Mouse (Mus musculus) liver, embryonic 11.5 days (tissue): Measurements from ENCODE around the gene Ube4a. TPM values are rescaled to one million over a fixed set of nuclear protein-coding genes. Genes with fewer than 3 reads are reported as not detected.
A peak's percentile ranks its signal among the peaks of the same experiment; 100 is the strongest.

Experiments
- ATAC-seq: fragments of 200-750 bp; cut with Nextera tagmentation; replicated peaks from 2 replicates; pipeline ENCODE4 v1.8.0; 2017; ENCODE audit warnings: moderate number of reproducible peaks, mild to moderate bottlenecking, moderate TSS enrichment, moderate library complexity; ENCODE audit not compliant: low FRiP score
- DNase-seq: peaks from one replicate; pipeline ENCODE4 v3.0.0-alpha.2; 2017; ENCODE audit warnings: low spot score
- H3K27ac ChIP-seq: fragments of 300-500 bp; sonication (generic); 2 replicates; pipeline ENCODE4 v1.5.1; 2014; ENCODE audit warnings: mild to moderate bottlenecking, low read depth, low read length, control low read depth
- H3K27me3 ChIP-seq: fragments of 300-500 bp; sonication (generic); replicated peaks from 2 replicates; pipeline ENCODE4 v1.6.1; 2014; ENCODE audit warnings: low read length, mixed read lengths; ENCODE audit not compliant: control insufficient read depth, insufficient read depth
- H3K36me3 ChIP-seq: fragments of 300-500 bp; sonication (generic); 2 replicates; pipeline ENCODE4 v1.6.1; 2014; ENCODE audit warnings: mild to moderate bottlenecking, low read length, moderate library complexity, mixed read lengths; ENCODE audit not compliant: control insufficient read depth, insufficient read depth
- H3K4me1 ChIP-seq: fragments of 300-500 bp; sonication (generic); replicated peaks from 2 replicates; pipeline ENCODE4 v1.6.1; 2014; ENCODE audit warnings: low read length, mixed read lengths; ENCODE audit not compliant: control insufficient read depth, insufficient read depth
- H3K4me2 ChIP-seq: fragments of 300-500 bp; sonication (generic); 2 replicates; pipeline ENCODE4 v1.6.1; 2014; ENCODE audit warnings: mild to moderate bottlenecking, control low read depth, moderate library complexity
- H3K4me3 ChIP-seq: fragments of 300-500 bp; sonication (generic); 2 replicates; pipeline ENCODE4 v1.5.1; 2014; ENCODE audit warnings: low read depth, low read length, control low read depth
- H3K9ac ChIP-seq: fragments of 300-500 bp; sonication (generic); 2 replicates; pipeline ENCODE4 v1.6.1; 2014; ENCODE audit warnings: low read depth, low read length, control low read depth
- H3K9me3 ChIP-seq: fragments of 300-500 bp; sonication (generic); 2 replicates; pipeline ENCODE4 v1.6.1; 2016; ENCODE audit warnings: low read length, inconsistent platforms, mixed read lengths; ENCODE audit not compliant: control insufficient read depth
- WGBS: fragments of 180-500 bp; shearing (Covaris S2); extraction: QIAGEN DNeasy Blood & Tissue Kit; methylation state at CpG from one replicate; pipeline ENCODE4 v1.1.7; 2014; 5-methylcytosine and 5-hydroxymethylcytosine counted together
- polyA plus RNA-seq: library from polyadenylated mRNA; unstranded; fragments of >200 nt; fragmentation: Nextera tagmentation; extraction: Ambion mirVana; gene quantifications from 2 replicates; pipeline ENCODE4 v1.2.1, GENCODE M21; 2014

The Ube4a gene
- polyA plus RNA-seq, 1 experiment from 2014 or later, result 19.5 TPM

DNA sequence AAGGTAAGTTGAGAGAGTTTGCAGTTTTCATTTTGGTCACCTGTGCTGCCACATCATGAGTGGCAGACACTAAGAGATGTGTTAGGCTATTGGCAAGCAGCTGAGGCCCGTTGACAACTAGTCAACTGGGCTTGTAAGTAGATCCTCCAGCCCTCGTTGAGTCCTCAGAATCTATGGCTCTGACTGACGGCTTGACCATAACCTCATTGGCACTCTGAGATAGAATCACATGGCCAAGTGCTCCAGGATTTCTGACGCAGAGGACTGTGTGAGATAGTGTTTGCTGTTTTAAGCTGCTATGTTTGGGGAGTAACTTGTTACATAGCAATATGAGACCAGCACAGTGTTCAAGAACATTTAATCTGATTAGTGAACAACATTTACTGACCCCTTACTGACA lies 23.6 kb downstream of the Ube4a start:
- no peak for DNase-seq
- no peaks in the 10 kb centered on the region for H3K4me1 ChIP-seq
- H3K9me3 ChIP-seq, result no peaks in the 10 kb centered on the region
- H3K9ac ChIP-seq, result no peak overlapping the region
- no peaks in the 10 kb centered on the region for H3K27me3 ChIP-seq
- ATAC-seq, result no peak
- no peak overlapping the region for H3K4me2 ChIP-seq
- no peak overlapping the region for H3K27ac ChIP-seq
- no peak overlapping the region for H3K4me3 ChIP-seq
- peaks cover 15% of the 10 kb centered on the region; the same call in 1 of the 2 replicates for H3K36me3 ChIP-seq
- WGBS, result 90% methylated on average over 4 of the region's 4 CpGs

DNA sequence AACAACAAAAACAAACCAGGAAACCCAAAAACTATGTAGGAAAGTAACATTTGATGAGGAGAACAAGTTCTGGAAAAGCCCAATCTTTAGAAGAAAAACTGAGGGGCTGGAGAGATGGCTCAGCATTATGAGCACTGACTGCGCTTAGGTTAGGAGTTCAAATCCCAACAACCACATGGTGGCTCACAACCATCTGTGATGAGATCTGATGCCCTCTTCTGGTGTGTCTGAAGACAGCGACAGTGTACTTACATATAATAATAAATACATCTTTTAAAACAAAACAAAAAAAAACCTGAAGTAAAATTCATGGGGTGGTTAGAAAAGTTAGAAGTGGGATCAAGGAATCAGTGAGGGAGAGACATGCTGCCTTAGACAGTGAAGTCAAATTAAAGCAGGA lies 43.9 kb downstream of the Ube4a start:
- Histone ChIP-seq H3K27me3 (no peaks in the 10 kb centered on the region), H3K36me3 (no peaks in the 10 kb centered on the region), H3K27ac (peak overlapping the region; percentile 79), H3K4me2 (peak overlapping the region; percentile 73), H3K9me3 (no peaks in the 10 kb centered on the region), H3K4me1 (no peaks in the 10 kb centered on the region), H3K9ac (peak overlapping the region; percentile 84), H3K4me3 (peak overlapping the region; percentile 92)
- DNase-seq (no peak), ATAC-seq (no peak)
- 68% methylated on average over 2 of the region's 2 CpGs for WGBS

DNA sequence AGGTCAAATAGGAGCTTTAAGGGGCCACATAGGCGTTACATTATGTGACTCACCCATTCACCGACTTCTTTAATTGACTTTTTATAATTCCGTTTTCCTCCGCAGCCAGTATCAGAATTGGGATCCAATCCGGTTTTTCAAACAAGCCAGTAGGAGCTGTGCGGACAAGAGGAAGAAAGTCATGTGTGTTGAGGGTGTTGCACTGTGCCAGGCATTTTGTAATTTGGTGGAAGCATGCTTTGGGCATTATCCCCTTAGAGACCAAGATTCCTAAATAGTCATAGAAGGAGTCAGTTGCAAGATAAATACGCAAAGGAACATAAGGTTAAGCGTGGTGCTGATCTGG lies 44.3 kb downstream of the Ube4a start:
- Histone ChIP-seq H3K27ac (peak overlapping the region; percentile 79), H3K4me1 (no peaks in the 10 kb centered on the region), H3K4me3 (peak overlapping the region; percentile 92), H3K27me3 (no peaks in the 10 kb centered on the region), H3K36me3 (no peaks in the 10 kb centered on the region), H3K9ac (peak overlapping the region; percentile 84), H3K9me3 (no peaks in the 10 kb centered on the region), H3K4me2 (peak overlapping the region; percentile 73)
- 2% methylated on average over 8 of the region's 8 CpGs for WGBS
- DNase-seq (no peak), ATAC-seq (peak; percentile 81)

DNA sequence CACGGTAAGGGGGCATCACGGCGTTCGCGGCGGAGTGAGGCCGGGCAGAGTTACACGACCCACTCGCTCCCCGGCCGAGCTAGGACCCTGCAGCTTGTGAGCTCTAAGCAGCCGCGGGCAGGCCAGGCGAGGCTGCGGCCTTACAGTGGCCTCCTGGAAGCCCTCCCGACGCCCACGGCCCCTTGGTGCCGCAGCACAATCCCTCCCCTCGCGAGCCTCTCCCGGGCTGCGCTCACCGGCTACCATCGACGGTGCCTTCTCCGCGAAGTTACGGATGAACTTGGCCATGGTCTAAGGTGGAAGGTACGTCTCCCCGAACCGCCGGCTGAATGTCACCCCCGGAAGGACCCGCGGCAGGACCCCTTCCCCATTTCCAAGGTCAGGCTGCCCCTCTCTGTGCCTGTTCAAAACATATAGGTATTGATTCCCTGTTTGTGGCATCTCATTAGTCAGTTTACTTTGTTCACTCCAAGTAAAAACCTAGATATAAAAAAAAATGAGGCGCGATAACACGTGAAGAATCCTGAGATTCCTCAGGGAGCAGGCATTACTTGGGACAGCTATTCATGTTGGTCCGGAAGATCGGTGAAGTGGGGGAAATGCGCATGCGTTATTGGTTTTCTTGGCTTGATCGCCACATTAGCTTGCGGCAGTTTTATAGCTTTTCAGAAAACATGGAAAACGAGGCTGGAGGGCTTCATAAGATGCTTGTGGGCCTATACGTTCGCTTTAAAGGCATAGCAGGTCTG lies 44.9 kb downstream of the Ube4a start, which contains the start of gene Atp5l:
Atp5l (minus strand) TSS at position 369 of the 749 bp plus-strand sequence.
- peak; percentile 86 for DNase-seq
- under 1% methylated on average over 48 of the region's 48 CpGs for WGBS
- Histone ChIP-seq H3K4me1 (no peaks in the 10 kb centered on the region), H3K4me3 (peak within 1 kb of the TSS; percentile 92), H3K27ac (peak within 1 kb of the TSS; percentile 79), H3K4me2 (peak within 1 kb of the TSS; percentile 73), H3K27me3 (no peaks in the 10 kb centered on the region), H3K36me3 (peaks cover 2% of the 10 kb centered on the region; the same call in 1 of the 2 replicates), H3K9me3 (no peaks in the 10 kb centered on the region), H3K9ac (peak within 1 kb of the TSS; percentile 84)
- peak; percentile 79 for ATAC-seq

DNA sequence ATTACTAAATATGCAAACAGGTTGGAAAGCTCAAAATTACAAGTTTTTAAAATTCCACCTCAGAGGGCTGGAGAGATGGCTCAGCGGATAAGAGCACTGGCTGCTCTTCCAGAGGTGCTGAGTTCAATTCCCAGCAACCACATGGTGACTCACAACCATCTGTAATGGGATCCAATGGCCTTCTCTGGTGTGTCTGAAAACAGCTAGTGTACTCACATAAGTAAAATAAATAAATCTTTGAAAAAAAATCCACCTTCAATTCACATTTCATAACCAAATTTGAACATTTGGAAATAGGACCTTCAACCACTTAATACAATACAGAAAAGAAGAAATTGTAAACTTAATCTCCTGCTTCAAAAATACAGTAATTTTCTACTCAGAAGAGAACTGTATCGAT lies 45.8 kb downstream of the Ube4a start:
- Histone ChIP-seq H3K4me2 (peak overlapping the region; percentile 73), H3K4me1 (no peaks in the 10 kb centered on the region), H3K4me3 (peak overlapping the region; percentile 92), H3K36me3 (peaks cover 2% of the 10 kb centered on the region; the same call in 1 of the 2 replicates), H3K27ac (no peak overlapping the region), H3K27me3 (no peaks in the 10 kb centered on the region), H3K9me3 (no peaks in the 10 kb centered on the region), H3K9ac (peak overlapping the region; percentile 84)
- 25% methylated on average over 2 of the region's 2 CpGs for WGBS
- ATAC-seq, result no peak
- no peak for DNase-seq

DNA sequence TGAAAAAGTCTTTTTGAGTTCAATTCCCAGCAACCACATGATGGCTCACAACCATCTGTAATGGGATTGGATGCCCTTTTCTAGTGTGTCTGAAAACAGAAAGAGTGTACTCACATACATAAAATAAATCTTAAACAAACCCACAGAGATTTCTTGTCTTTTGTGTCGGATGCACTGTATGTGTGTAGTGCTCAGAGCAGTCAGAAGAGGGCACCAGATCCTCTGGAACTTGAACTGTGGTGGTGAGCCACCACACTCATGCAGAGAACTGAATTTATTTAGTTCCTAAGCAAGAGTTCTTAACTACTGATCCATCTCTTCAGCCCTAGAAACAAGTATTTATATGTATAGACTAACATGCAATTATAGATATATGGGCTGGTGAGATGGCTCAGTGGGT lies 49.2 kb downstream of the Ube4a start:
- Histone ChIP-seq H3K27me3 (no peaks in the 10 kb centered on the region), H3K4me2 (no peak overlapping the region), H3K9ac (no peak overlapping the region), H3K36me3 (peaks cover 8% of the 10 kb centered on the region), H3K4me3 (no peak overlapping the region), H3K4me1 (no peaks in the 10 kb centered on the region), H3K27ac (no peak overlapping the region), H3K9me3 (no peaks in the 10 kb centered on the region)
- ATAC-seq (no peak), DNase-seq (no peak)
- 69% methylated on average over 1 of the region's 1 CpGs for WGBS

DNA sequence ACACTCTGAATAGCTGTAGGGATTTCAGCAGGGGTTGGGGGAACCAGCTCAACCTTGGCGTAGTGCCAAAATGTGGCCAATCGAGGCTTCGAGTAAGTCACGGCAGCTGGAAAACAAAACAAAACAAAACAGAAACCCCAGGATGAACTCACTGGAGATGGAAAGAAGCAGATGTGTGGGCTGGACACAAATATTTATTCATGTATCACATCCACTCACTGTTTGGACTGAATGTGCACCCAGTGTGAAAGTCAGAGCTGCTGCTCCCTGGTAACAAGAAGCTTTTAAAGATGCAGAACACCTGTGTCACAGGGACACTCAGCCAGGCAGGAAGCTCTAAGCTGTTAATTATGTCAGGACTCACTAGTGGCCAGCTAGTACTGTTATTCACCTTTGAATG lies 50.7 kb downstream of the Ube4a start:
- DNase-seq (no peak), ATAC-seq (no peak)
- no peak overlapping the region for H3K4me3 ChIP-seq
- H3K4me1 ChIP-seq, result no peaks in the 10 kb centered on the region
- H3K9ac ChIP-seq, result no peak overlapping the region
- no peak overlapping the region for H3K27ac ChIP-seq
- H3K36me3 ChIP-seq, result peaks cover 11% of the 10 kb centered on the region
- no peaks in the 10 kb centered on the region for H3K27me3 ChIP-seq
- H3K9me3 ChIP-seq, result no peaks in the 10 kb centered on the region
- H3K4me2 ChIP-seq, result no peak overlapping the region
- 83% methylated on average over 4 of the region's 4 CpGs for WGBS

DNA sequence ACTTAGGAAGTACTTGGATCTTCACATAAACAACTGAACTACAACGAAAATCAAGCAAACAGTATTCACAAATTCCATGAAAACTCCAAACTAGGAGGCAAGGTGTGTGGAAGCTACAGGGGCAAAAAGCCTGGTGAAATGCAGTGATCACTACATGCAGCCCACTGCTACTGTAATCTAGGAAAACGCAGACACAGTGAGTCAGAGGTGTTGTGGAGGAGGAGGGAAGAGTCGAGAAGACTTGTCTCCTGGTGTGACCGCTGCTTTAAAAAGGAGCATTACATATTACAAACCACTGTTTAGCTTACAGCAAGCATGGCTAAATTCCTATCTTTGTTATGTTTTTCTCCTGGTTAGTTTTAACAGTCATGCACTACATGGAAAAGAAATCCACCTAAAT lies 54.0 kb downstream of the Ube4a start:
- Histone ChIP-seq H3K4me3 (no peak overlapping the region), H3K4me2 (no peak overlapping the region), H3K4me1 (no peaks in the 10 kb centered on the region), H3K27ac (no peak overlapping the region), H3K9ac (no peak overlapping the region), H3K9me3 (no peaks in the 10 kb centered on the region), H3K27me3 (no peaks in the 10 kb centered on the region), H3K36me3 (peaks cover 11% of the 10 kb centered on the region)
- no peak for DNase-seq
- 94% methylated on average over 4 of the region's 4 CpGs for WGBS
- ATAC-seq, result no peak

DNA sequence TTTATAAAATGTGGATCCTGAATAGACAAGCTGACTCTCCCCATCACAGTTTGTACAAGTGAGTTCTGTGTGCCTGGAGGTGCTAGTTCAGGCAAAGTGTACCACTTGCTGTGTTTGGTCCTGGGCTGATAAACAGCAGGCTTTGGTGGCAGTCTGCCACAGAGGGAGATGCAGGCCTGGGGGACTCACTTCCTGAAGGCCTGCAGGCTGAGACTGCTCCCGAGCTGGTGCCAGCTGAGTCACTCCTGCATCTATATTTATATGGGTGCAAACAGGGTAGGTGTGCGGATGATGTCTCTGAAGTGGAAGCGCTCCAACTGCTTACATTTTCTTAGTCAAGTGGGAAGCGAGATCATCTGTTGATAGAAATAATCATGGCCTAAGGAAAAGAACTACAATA lies 59.8 kb downstream of the Ube4a start:
- Histone ChIP-seq H3K4me3 (no peak overlapping the region), H3K27ac (no peak overlapping the region), H3K9me3 (no peaks in the 10 kb centered on the region), H3K36me3 (no peaks in the 10 kb centered on the region), H3K4me2 (no peak overlapping the region), H3K9ac (no peak overlapping the region), H3K4me1 (no peaks in the 10 kb centered on the region), H3K27me3 (no peaks in the 10 kb centered on the region)
- ATAC-seq, result no peak
- WGBS, result 70% methylated on average over 4 of the region's 4 CpGs
- DNase-seq, result no peak
